Mouse (Mus musculus) adrenal gland, postnatal 25 days (tissue): ENCODE data around the gene Zbtb11. TPM values are rescaled to one million over a fixed set of nuclear protein-coding genes. Genes with fewer than 3 reads are reported as not detected.

Experiments
- DNase-seq: peaks from one replicate; pipeline ENCODE4 v3.0.0; 2021; ENCODE audit warnings: mixed read lengths
- total RNA-seq: library from RNA; stranded (reverse); gene quantifications from 2 replicates; pipeline ENCODE4 v1.2.3, GENCODE M21; 2021

The Zbtb11 gene
- total RNA-seq, 1 experiment from 2014 or later = 22.2 TPM

DNA sequence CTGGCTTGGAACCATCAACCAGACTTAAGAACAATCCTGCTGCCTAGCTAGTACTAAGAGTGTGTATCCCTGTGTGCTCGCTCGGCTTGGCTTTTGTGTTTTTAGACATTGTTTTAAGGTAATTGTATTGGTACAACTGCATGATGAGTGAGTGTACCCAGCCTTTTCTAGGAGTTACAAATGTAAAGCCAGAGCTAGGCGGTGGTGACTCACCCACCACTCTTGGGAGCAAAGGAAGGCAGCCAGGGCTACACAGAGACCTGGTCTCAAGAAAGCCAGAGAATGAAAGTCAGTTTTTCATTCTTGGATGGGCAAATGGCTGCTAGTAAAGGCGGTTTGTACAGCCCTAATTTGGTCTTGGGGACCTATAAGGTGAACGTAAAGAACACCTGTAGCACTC, 3.3 kb upstream of the Zbtb11 start:
- DNase-seq = no peak

GRCm38 (mm10) chr16:55971735-55972615, 1.7 kb upstream of the Zbtb11 start:
- no peak for DNase-seq

- DNase-seq = no peak
Observed at GRCm38 (mm10) chr16:55972626-55973201, 969 bp upstream of the Zbtb11 start.

- DNase-seq = peak; percentile 95
Observed at GRCm38 (mm10) chr16:55974256-55974902, 696 bp downstream of the Zbtb11 start.

DNA sequence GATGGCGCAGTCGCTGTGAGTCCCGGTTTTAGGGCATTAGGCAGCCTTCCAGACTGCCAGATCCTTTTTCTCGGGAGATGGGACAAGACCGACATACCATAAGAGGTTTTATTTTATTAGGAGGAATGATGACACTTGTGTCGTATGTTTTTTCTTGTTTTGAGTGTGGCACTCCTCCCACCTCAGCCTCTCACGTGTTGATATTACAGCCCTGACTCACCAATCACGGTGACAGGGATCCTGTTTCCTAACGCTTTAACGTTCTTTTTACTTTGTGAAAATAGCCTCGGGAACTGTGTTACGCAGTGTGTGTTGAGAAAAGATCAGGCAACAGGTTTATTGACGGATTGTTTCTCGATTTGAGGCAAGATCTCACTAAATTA, 1.2 kb downstream of the Zbtb11 start:
- peak; percentile 26 for DNase-seq

DNA sequence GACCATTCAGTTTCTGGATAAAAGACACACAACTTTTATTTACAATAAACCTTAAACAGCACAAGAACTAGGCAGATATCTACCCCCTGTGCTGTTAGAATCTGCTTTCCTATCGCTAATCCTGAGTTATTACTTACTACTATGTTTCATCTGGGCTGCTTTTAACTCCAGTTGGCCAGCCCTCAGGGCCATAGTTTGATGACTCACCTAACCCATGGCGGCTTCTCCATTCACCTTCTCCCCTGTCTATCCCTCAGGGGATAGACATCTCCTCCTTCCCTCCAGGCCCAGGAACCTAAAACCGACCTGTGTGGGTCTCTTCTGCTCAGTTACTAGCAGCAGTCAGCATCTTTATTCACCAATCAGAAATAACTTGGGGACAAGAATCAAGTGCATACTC, 12.3 kb downstream of the Zbtb11 start:
- no peak for DNase-seq

DNA sequence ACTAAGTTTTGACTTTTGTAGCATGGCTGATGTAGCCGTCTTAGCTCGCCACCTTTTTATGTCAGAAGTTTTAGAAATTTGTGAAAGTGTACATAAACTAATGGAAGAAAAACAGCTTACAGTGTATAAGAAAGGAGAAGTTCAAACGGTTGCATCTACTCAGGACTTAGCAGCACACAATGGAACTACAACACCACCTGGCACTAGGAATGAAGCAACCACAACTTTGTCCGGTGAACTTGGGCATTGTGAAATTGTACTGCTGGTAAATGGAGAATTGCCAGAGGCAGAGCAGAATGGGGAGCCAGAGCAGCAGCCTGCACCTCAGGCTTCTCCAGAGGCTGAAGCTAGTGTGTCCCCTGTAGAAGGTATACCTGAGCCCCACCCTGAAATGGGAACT, 16.6 kb downstream of the Zbtb11 start:
- DNase-seq = no peak

DNA sequence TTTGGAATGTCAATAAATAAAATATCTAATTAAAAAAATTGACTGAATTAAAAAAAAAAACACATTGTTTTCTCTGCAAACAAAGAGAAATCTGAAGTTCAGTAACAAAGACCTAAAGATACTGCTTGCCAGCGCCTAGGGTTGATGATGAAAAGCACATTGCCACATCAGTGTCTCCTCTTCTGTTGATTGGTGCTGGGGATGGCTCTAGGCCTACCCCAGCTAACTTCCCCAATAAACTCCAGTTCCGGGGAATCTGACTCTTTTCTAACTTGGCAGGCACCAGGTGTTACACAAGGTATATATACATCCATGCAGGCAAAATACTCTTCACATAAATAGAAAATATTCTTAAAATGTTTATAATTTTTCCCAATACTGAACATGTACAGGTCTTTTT, 20.6 kb downstream of the Zbtb11 start:
- DNase-seq = no peak

GRCm38 (mm10) chr16:56006798-56007197, 33.1 kb downstream of the Zbtb11 start:
- no peak for DNase-seq

DNA sequence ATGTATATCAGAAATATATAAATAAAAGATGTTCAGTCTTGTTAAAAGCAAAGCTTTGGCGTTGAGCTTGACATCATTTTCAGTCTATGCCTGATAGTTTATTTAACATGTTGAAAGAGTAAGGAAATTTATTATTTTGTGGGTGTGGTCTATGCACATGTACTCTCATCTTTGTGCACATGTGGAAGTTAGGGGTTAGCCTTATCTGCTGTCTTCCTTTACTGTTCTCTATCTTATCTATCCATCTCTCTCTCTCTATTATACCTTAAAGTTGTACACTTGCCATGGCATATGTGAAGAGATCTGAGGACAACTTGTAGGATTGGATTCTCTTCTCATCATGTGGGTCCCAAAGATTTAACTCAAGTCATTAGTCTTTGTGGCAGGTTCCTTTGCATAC, 35.2 kb downstream of the Zbtb11 start:
- no peak for DNase-seq

DNA sequence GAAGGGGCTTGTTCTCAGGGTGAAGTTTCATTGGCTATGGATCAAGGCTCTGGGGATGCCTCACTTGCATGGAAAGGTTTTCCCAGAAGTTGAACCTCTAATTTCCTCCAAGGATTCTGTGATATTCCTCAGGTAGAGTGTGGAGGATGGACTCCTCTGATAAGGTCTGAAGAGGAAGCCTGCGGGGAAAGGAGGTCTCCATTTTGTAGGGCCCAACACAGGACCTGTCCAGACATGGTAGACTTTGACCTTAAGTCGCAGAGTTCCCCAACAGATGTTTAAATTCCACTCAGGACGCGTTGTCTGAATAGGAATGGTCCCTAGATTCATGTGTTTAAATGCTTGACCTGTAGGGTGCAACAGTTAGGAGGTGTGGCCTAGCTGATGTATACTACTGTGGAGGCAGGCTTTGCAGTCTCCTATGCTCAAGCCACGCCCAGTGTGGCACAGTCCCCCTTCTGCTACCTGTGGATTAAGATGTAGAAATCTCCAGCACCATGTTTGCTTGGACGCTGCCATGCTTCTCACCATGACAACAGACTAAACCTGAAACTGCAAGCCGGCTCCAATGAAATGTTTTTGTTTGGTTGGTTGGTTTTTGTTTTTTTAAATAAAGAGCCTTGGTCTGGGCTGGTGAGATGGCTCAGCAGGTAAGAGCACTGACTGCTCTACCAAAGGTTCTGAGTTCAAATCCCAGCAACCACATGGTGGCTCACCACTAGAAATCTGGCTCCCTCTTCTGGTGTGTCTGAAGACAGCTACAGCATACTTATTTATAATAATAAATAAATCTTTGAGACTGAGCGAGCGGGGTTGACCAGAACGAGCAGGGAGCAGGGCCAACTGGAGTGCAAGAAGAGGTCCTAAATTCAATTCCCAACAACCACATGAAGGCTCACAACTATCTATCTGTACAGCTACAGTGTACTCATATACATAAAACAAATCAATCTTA, 39.4 kb downstream of the Zbtb11 start:
- no peak for DNase-seq

- DNase-seq = no peak
Observed at GRCm38 (mm10) chr16:56014076-56014475, 40.4 kb downstream of the Zbtb11 start.

- no peak for DNase-seq
Observed at GRCm38 (mm10) chr16:56019660-56020059, 46.0 kb downstream of the Zbtb11 start.

DNA sequence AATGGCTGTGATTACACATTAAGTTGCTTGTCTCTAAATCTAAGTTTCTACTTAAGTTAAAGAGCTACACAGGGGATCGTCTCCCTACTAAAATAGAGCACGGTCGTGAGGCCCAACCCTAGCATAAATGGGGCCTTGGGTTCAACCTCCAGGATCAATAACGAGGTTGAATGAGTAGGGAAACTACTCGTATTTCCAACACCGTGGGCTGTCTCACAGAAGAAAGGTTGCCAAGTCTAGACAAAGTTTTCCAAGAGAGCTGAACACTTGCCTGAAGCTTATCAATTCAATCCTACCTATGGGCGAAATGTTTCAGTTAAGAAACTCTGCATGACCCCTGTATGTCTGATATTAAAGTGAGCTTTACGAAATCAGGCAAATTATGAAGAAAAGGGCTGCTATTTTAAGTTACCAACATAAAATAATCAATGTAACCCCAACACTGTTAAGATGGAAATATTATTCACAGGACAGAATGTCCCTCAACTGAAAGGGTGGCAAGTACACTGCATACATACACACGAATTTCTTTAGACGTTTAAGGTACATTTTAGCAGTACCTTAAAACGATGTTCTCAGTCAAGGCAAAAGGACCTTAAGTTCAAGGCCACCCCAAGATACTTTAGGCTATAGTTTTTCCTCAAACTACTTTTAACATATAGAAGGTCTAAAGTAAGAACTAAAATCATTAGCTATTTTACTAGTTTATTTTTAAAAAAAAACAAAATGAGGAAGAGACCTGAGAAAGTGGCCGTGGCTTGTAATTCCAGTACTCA, 54.4 kb downstream of the Zbtb11 start:
- DNase-seq = no peak

- DNase-seq = peak; percentile 64
Observed at GRCm38 (mm10) chr16:56028722-56029551, 55.3 kb downstream of the Zbtb11 start.

DNA sequence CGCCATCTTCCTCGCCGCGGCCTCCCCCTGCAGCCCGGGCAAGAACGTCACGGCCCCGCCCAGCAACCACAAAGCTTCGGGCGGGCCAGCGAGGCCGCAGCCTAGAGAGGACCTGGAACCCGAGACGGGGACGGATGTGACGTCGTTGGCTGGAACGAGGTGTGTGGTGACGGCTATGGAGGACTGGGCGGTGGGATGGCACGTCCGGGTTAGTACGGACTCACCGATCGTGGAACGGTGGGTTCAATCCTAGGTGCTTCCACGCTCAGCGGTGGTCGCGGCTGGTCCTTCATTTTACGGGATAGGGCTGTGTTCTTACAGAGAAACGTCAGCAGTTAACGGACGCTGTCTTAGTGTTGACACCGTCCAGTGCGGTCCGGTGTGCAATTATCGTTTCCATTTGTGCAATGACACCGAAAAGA, 56.0 kb downstream of the Zbtb11 start, which contains the start of gene Pcnp:
Pcnp (minus strand) TSS at position 79 of the 422 bp plus-strand sequence.
- DNase-seq = peak; percentile 97

DNA sequence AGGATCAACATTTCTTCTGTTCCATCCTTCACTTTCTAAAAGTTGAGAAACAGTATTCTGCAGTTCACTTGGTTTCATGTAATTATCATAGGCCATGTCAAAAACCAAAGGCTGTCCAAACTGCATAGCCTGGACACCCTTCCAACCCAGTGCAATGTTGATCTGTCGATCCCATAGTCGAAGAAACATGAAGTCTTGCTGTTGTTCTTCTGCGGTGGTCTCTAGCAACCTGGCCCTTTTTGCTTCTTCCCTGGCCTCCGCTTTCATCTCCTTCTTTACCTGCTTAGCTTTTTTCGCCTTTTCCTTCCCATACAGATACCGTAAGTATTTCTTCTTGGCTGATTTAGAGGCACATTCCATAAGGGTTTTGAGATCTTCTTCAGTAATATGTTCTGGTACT, 60.9 kb downstream of the Zbtb11 start:
- no peak for DNase-seq

- DNase-seq = no peak
Observed at GRCm38 (mm10) chr16:56036501-56036900, 62.8 kb downstream of the Zbtb11 start.

DNA sequence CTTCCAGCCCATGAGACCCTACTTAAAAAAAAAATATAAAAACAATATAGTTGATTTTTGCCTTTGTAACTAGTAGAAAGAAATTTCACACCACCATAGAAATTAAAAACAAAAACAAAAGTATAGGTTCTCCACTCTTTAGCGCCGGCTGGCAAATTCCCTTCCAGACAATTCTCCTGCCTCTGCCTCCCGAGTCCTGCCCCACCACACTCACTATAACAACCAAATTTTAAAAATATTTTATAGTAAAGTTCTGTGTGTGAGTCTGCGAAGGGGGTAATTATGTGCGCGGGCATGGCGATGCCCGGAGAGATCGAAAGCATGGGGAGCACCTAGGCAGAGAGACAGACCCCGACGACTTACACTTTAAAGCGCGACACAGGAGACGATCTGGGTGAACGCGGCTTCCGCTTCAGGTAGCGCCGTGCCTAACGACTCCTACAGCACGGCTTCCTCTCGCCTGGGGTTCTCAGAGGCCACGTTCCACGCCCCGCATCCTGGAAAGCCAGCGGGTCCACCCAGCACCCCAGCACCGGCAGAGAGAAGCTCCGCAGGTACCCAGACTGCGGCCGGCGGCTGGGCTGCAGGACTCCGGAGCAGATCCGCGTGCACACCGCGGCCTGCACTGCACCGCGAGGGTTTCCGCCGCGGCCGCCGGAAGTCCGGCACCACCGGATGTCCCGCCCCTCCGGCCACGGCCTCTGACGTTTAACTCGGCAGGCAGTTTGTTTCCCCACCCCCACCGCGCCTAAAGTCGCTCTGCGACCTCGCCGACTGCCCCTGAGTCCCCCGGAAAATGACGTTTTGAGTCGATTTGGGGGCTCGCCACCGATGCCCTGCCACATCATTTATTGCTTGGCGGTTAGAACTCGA, 63.7 kb downstream of the Zbtb11 start, which contains the start of gene Trmt10c:
Trmt10c (minus strand) TSS at position 682 of the 873 bp plus-strand sequence.
- DNase-seq = peak; percentile 96
